Mouse (Mus musculus) stomach, adult 2 months (tissue): ENCODE measurements around the gene Slc7a6. TPM values are rescaled to one million over a fixed set of nuclear protein-coding genes. Genes with fewer than 3 reads are reported as not detected.

Source experiments
- polyA plus RNA-seq: library from polyadenylated mRNA; depleted of rRNA; stranded (reverse); fragments of >200 nt; gene quantifications from 2 replicates; pipeline ENCODE4 v1.2.3, GENCODE M21; 2012; rRNA removed

Slc7a6 gene
- polyA plus RNA-seq, result 3.8 and 7.7 TPM in 2 replicates

DNA sequence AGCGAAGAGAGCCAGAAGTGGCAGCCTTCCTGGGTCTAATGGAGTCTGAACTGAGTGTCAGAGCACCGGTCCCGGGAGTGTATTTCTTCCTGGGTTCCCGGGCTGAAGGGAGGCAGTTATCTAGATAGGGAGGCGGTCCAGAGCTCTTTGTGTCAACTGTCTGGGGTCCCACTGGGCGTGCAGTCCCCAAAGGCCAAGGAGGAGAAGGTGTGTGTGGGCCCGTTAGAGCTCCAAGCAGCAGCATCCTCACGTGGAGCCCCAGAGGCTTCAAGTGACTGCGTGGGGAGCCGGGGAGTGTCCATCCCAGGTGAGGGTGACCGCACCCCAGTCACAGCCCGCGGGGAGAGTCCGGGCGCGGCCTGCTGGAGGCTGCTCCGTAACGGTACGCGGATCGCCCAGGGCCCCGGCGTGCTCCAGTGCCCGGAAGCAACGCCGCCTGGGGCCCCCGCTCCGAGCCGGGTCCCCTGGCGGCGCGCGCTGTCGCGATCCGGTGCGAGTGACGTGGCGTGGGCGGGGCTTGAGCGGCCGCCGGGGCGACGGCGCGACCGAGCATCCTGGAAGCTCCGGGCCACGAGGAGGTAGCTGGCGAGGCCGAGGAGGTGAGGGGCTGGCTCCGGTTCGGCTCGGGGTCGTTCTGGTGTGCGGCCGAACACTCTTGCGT is at the start of gene Slc7a6:
Slc7a6 (plus strand) TSS at position 502 of the 661 bp plus-strand sequence.

GRCm38 (mm10) chr8:106136156-106137130 is 32.2 kb upstream of the Slc7a6 start, which contains the start of gene Esrp2:
Gene Esrp2 (minus strand): TSS chr8:106136974.

DNA sequence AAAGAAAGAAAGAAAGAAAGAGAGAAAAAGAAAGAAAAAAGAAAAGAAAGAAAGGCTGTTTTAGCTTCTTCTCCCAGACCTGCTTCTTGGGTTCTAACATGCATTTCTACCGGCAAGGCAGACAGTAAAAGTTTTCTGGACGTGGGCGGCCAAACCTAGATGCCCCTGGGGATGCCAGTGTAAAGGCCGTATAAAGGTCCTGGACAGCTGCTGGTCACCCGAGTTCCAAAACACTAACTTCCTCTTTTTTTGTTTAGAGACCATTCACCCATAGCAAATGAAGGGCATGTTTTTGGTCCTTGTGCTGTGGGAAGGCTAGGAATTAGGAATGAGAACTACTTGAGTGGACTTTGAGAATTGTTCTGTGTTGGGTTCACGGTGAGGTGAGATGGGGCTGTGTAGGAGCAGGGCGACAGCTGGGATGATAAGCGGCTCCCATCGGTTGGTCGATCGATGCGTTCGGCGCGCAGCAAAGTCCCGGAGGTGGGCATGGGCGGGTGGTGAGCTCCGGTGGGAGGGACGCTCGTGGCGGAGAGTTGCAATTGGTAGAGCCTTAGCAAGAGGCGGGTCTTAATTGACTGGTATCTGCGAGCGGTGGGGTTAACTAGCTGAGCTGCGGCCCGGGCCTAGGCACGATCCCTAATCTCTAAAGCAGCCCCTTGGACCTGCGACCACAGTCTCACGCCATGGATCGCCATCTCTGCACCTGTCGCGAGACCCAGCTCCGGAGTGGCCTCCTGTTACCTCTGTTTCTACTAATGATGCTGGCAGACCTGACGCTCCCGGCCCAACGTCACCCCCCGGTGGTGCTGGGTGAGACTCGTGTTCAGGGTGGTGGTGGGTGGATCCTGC is 18.6 kb upstream of the Slc7a6 start, which contains the start of gene Pla2g15:
Pla2g15 (plus strand) TSS at position 599 of the 852 bp plus-strand sequence.

GRCm38 (mm10) chr8:106210821-106211345 is 42.2 kb downstream of the Slc7a6 start, which contains the start of the genes Slc7a6os and Prmt7:
Gene Slc7a6os (minus strand): TSS chr8:106210935.
Gene Prmt7 (plus strand): TSS chr8:106210936.

Other genes with a start within 250 kb of the Slc7a6 start
- 0.86 and 1.3 TPM in 2 replicates for gene Ctrl, start 235.0 kb upstream of the Slc7a6 start, polyA plus RNA-seq
- 56.1 and 73.9 TPM in 2 replicates for gene Psmb10, start 230.4 kb upstream of the Slc7a6 start, polyA plus RNA-seq
- gene Lcat, start 225.5 kb upstream of the Slc7a6 start, polyA plus RNA-seq, result 1.1 and 1.5 TPM in 2 replicates
- gene Slc12a4, start 202.8 kb upstream of the Slc7a6 start, polyA plus RNA-seq, result 11.7 and 12.5 TPM in 2 replicates
- gene Dpep3, start 189.4 kb upstream of the Slc7a6 start, polyA plus RNA-seq, result 0.08 TPM in 1 of 2 replicates, not detected in the other
- 1.2 and 2.2 TPM in 2 replicates for gene Dus2, start 177.5 kb upstream of the Slc7a6 start, polyA plus RNA-seq
- not detected in 2 replicates for gene Dpep2nb, start 162.9 kb upstream of the Slc7a6 start, polyA plus RNA-seq
- gene Ddx28, start 157.0 kb upstream of the Slc7a6 start, polyA plus RNA-seq, result 3.3 and 4.3 TPM in 2 replicates
- 3.7 and 5.8 TPM in 2 replicates for gene Nfatc3, start 110.0 kb upstream of the Slc7a6 start, polyA plus RNA-seq
- 50.7 and 61.8 TPM in 2 replicates for gene Esrp2, start 31.9 kb upstream of the Slc7a6 start, polyA plus RNA-seq
- 3.4 and 3.8 TPM in 2 replicates for gene Pla2g15, start 18.5 kb upstream of the Slc7a6 start, polyA plus RNA-seq
- 5.6 and 10.4 TPM in 2 replicates for gene Slc7a6os, start 42.1 kb downstream of the Slc7a6 start, polyA plus RNA-seq
- gene Prmt7, start 42.1 kb downstream of the Slc7a6 start, polyA plus RNA-seq, result 8.9 and 9.4 TPM in 2 replicates
- 42.3 and 45.5 TPM in 2 replicates for gene Smpd3, start 169.1 kb downstream of the Slc7a6 start, polyA plus RNA-seq
- 0.37 and 0.54 TPM in 2 replicates for gene Zfp90, start 246.5 kb downstream of the Slc7a6 start, polyA plus RNA-seq